Mouse (Mus musculus): ENCODE results near the gene Smo.
"Not testable (repeated sequence)": the region's sequence is repeated elsewhere in the genome, so short reads cannot be mapped to it uniquely, and the experiment has no call there.

Gene Smo

GRCm38 (mm10) chr6:29726576-29727200 lies 8.6 kb upstream of the Smo start:
- no peak for DNase-seq (ENCODE audit: low spot score in 2 of 2)

GRCm38 (mm10) chr6:29728035-29728434 lies 7.3 kb upstream of the Smo start:
- DNase-seq (ENCODE audit: low spot score in 2 of 2) = no peak

- DNase-seq (ENCODE audit: low spot score in 2 of 2) = no peak
Observed at GRCm38 (mm10) chr6:29729491-29729890, 5.8 kb upstream of the Smo start.

- DNase-seq (ENCODE audit: low spot score in 2 of 2) = peak; percentile 42 to 59
Observed at GRCm38 (mm10) chr6:29735689-29736451, 567 bp downstream of the Smo start.

- no peak for DNase-seq (ENCODE audit: low spot score in 2 of 2)
Observed at GRCm38 (mm10) chr6:29736610-29737458, 1.5 kb downstream of the Smo start.

DNA sequence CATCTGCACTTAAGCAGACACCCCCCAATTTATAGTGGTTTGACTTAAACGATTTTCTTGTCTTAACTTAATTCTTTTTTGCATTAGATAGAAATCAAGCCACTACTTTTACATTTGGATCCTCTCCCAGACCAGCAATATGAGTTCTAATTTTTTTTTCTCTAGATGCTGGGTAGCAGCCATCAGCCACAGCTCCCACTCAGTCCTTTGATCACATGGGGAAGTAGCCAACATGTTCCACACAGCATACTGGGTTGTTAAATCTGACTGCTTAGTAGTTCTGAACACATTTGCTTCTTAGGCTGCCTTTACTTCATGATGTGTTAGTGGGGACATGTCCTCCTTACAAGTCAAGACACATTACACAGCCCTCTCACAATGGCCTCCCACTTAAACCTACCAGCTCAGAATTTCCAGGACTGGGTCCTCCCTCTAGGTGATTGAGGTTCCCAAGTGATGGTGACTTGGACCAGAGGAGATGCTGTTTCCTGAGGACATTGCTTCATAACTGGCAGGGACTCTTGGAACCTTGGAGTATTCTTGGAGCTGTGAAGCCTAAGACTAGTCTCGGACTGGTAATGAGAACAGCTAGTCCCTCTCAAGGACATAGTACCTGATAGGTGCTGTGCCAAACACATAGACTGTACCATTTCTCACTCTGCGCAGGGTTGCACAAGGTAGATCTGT lies 16.3 kb downstream of the Smo start:
- DNase-seq (ENCODE audit: low spot score in 2 of 2) = no peak

GRCm38 (mm10) chr6:29753336-29753735 lies 18.0 kb downstream of the Smo start:
- DNase-seq (ENCODE audit: low spot score in 2 of 2) = no peak

DNA sequence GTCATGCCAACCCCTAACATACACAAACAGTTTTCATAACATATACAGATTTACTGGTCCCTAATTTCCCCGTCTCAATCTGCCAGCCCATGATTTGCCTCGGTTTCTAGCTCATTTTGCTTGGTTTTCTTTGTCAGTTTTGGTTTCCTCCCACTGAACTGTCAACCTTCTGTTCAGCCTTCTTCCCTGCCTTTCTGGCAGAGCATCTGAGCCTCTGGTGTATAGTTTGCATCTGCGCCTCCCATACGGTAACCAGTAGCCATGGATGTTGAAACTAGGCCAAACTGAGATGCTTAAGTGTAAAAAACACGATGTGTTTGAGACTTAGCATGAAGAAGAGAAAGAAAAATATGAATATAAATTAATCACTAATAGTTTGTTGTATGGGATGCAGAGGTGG lies 20.7 kb downstream of the Smo start:
- no peak for DNase-seq (ENCODE audit: low spot score in 2 of 2)

DNA sequence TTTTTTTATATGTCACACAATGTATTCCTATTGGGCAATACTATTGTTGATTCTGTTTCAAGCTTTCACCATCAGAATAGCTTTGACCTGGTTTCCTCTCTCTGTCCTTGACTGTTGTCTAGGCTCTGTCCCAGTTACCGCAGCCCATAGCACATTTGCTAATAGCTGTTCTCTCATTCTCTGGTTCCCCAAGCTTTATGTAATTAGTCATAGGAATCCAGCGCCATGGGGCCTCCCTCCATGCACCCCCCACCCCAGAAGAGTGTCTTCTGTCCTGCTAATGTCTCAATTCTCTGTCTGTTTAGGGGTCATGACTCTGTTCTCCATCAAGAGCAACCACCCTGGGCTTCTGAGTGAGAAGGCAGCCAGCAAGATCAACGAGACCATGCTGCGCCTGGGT lies 21.2 kb downstream of the Smo start:
- no peak for DNase-seq (ENCODE audit: low spot score in 2 of 2)

- DNase-seq (ENCODE audit: low spot score in 2 of 2) = peak; percentile 42 to 57
Observed at GRCm38 (mm10) chr6:29758417-29758816, 23.1 kb downstream of the Smo start.

DNA sequence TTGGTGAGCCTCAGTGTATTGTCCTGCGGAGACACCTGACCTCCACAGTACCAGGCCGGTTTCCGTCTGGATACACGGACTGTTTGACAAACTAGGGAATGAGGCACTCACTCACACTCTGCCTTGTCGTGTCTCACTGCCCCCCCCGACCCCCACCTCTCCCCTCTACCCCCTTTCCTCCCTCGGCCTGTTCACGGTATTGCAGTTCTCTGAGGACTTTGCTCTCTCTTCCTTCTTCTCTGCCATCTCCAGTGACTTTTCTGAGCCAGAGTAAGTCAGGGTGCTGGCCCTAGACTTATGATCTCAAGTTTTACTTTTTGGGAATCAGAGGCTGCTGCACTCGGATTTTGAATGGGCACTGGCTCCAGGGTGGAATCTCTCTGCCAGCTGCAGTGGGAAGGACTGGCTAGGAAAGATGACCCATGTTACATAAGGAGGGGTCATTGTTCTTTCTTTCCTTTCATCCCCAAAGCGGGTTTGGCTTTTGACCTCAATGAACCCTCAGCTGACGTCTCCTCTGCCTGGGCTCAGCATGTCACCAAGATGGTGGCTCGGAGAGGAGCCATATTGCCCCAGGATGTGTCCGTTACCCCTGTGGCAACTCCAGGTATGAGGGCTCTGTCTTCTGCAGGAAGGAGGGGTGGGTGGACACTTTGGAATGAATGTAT lies 23.8 kb downstream of the Smo start:
- DNase-seq (ENCODE audit: low spot score in 2 of 2) = no peak

GRCm38 (mm10) chr6:29760397-29760796 lies 25.1 kb downstream of the Smo start:
- DNase-seq (ENCODE audit: low spot score in 2 of 2) = not testable (repeated sequence)

DNA sequence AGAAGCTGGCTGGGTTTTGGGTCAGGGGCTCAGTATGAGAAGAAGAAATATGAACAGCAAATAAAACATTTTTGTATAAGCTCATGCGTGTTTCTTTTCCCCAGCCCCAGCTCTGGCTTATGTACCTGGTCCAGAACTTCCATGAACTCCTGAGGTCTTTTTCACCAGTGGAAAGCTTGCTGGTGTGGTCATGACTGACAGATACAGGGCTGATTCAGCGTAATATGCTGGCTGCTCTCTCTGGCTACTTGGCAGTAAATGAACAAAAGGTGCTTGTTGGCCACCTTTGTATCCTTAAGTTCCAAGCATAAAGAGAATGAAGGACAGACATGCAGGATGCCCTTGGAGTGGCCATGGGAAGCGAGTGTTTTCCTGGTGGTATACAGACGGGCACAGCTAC lies 26.0 kb downstream of the Smo start:
- no peak for DNase-seq (ENCODE audit: low spot score in 2 of 2)

DNA sequence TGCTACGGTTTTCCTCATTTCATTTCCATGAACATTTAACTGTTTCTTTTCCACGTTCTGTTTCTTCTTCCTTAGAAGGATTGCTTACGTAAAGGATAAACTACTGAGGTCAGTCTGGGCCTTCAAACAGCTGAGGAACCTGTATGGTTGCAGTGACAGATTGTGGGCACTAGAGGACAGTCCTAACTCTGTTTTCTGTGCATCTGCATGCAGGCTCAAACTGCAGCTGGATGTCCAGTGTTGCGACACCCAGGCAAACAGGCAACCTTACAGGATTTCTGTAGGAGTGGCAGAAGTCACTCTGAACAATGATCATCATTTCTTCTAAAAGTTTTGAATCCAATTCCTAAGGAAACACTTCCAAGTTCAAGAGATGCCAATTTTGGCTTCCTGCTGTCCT lies 27.2 kb downstream of the Smo start:
- DNase-seq (ENCODE audit: low spot score in 2 of 2) = no peak

- DNase-seq (ENCODE audit: low spot score in 2 of 2) = no peak
Observed at GRCm38 (mm10) chr6:29766874-29767273, 31.6 kb downstream of the Smo start.

GRCm38 (mm10) chr6:29767813-29768660 lies 32.7 kb downstream of the Smo start, which contains the start of gene Ahcyl2:
Gene Ahcyl2, plus strand, starts transcription at chr6:29768011.
- DNase-seq (ENCODE audit: low spot score in 2 of 2) = peak; percentile 87 to 96

GRCm38 (mm10) chr6:29768791-29769441 lies 33.6 kb downstream of the Smo start:
- DNase-seq (ENCODE audit: low spot score in 2 of 2) = peak in 1 of 2 experiments; percentile 46

DNA sequence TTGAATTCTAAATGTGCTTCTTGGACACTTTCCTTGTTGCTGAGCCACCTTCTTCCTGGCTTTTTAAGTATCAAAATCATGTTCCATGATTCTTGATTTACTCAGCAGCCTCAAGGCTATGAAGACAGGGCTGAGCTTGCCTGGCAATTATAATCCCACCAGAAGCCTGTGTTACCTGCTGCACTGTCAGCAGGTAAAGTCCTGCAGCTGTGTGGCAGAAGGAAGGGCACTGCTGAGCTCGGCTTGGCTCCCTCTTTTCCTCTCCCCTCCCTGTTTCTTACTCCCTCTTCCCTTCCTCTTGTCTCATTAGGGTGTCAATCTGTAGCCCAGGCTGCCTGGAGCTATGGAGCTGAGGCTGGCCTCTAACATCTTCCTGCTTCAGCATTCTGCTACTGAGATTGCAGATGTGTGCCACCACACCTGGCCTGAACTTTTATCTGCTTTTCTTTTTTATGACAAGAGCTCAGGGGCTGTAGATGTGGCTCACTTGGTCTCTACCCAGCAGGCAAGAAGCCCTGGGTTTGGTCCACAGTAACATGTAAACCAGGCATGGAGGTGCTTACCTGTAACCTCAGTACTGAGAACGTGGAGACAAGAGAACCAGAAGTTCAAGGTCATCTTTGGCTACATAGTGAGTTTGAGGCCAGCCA lies 35.5 kb downstream of the Smo start:
- no peak for DNase-seq (ENCODE audit: low spot score in 2 of 2)

DNA sequence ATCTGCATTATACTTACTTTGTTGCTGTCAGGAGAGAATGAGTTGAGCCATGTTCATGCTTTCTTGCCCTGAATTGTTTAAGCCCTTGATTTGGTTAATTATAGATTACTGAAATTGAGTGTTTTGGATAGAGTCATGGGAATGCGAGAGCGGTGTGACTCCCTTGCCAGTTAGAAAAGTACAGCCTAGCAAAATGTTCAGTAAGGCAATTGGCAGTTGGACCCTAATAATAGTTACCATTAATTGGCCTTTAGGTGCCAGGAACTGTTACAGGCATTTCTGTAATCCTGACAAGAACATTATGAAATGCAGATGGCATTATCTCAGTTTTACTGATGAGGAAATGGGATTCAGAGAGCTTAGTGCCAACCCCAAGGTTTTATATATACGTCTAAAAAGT lies 36.9 kb downstream of the Smo start:
- DNase-seq (ENCODE audit: low spot score in 2 of 2) = no peak

Measured in urinary bladder, adult 18-20 months (tissue).